Mouse (Mus musculus) adrenal gland, adult 18-20 months (tissue): ENCODE measurements at regions not wholly inside any gene's neighbourhood (a gene's known extent, or its start where the extent isn't known, plus 50 kb on each side); places are given as distances from the start of the nearest gene placed in this dataset.

ENCODE experiments used
- DNase-seq, 2 experiments: peaks; one replicate each; pipeline ENCODE4 v3.0.0; 2021 to 2022; ENCODE audit warnings: low spot score in 2 of 2

GRCm38 (mm10) chr6:95179993-95180392, 63.0 kb downstream of the Kbtbd8 start:
- no peak for DNase-seq

DNA sequence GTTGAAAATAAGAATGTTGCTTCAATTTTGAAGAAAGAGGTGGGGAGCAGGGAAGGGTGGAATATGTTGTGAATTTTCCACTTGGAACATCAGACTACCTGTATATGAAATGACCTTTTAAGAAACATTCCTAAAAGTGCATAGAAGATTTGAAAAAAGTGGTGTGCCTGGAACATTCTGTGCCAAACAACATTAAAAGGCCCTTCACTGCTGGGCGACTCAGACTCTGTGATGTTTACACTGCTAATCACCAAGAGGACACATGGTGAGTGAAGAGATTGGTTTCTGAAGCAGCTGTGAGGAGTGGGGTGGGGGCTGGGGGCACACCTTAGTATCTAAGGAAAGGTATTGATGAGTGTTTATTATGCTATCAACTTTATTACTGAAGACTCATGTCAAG, 65.2 kb downstream of the Kbtbd8 start:
- no peak for DNase-seq

DNA sequence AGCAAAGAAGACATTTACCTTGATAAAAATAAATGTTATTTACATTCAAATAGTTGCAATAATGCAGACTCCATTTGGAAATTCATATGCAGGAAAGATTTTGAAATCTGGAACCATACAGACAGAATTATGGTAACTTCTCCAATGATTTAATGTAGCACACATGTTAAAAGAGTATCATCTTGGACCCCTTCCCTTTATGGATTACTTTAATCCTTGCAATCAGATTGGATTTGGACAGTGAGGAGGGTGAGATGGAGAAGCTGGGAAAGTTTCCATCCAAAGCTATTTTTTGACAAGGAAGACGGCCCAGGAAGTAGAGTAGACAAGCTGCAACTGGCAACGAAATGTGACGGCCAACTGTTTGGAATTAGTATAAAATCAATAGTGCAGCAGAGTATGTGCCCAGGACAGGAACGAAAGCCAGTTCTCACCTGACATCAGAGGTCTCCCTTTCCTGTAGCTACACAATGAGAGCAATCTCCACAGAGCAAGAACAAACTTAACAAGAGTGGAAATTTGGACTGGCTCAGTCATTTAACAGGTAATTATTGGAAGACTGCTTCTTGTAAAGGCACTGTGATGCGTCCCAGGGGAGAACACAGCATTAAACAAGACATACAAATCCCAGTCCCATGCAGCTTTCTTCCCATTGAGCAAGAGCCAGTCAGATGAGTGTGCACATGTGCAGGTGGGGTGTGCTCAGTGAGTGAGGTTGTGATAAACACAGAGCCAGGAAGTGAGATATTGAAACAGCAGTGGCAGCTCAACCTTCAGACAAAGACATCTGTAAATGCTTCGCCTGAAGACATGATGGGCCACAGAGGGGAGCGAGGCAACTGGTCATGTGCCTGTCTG, 68.3 kb downstream of the Kbtbd8 start:
- no peak for DNase-seq

GRCm38 (mm10) chr6:95196631-95197030, 79.6 kb downstream of the Kbtbd8 start:
- DNase-seq = no peak

GRCm38 (mm10) chr6:95198611-95199010, 81.6 kb downstream of the Kbtbd8 start:
- no peak for DNase-seq

DNA sequence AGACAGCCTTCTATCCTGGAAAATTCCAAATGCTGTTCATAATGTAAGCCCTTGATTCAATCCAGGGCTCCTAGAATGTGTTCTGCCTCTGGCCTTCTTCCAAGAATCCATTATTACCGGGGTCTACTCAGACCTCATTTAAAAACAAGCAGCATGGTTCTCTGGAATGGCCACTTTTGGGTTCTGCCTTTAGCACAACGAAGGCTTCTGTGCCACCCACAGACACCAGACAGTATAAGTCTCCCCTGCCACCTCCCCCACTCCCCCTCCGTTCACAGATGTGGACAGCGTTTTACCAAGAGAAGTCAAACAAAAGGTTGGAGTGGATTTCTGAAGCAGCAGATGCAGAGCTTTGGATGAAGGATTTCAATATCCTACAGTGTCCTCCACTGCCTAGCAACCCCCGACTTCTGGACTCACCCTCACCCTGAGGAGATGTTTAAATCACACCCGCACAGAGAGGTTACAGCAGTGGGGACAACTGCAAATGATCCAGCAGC, 85.3 kb downstream of the Kbtbd8 start:
- no peak for DNase-seq

DNA sequence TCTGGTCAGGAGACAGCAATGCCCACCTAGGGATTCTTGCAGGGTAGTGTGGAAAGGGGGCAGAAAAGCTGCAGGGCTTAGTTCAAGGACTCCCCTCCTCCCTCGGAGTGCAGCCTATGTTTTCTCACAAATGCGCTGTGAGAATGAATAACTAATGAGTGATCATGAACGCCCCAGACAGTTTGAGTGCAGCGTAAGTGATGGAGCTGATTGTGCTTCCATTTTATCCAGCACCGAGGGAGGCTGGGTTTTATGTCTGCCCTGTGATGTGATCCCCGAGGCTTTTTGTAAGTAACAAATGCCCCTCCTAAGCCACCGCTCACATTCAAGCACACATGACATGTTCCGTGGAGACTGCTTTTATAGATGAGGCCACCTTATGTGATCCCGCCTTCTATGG, 85.9 kb downstream of the Kbtbd8 start:
- DNase-seq = no peak

- no peak for DNase-seq
Measured at GRCm38 (mm10) chr6:95204231-95204630, 87.2 kb downstream of the Kbtbd8 start.

DNA sequence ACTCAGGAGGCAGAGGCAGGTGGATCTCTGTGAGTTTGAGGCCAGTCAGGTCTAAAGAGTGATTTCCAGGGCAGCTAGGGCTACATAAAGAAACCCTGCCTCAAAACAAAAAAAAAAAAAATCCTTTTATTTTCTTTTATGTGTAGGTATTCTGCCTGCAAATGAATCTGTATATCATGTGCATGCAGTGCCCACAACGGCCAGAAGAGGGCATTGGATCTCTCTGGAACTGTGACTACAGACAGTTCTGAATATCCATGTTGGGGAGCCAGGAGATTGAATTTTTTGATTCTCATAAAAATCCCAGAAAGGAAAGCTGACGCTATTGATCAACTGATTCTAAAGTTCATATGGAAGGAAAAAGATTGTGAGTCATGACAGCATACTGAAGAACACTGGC, 90.0 kb downstream of the Kbtbd8 start:
- peak; percentile 20 to 43 for DNase-seq

GRCm38 (mm10) chr6:95217431-95217830, 100.4 kb downstream of the Kbtbd8 start:
- DNase-seq = no peak

DNA sequence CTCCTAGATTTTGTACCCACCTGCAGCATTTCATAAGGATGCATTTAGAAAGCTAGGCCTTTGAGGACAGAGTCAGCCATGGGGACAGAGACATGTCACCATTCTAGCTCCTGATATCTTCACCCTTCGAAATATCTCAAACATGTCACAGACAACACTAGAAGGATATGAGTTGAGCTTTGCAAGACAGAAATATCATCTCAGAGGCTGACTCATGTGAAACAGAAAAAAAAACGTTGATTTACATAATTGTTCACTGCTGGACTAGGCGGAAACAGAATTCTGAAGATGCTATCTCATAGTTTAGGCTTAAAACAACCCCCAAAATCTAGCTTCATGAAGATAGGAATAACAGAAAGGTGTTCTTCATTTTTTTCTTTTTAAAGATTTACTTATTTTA, 101.8 kb downstream of the Kbtbd8 start:
- no peak for DNase-seq

- peak; percentile 75 to 85 for DNase-seq
Measured at GRCm38 (mm10) chr6:95223537-95223936, 98.4 kb upstream of the Gm10234 start.

- DNase-seq = no peak
Measured at GRCm38 (mm10) chr6:95229885-95230284, 92.0 kb upstream of the Gm10234 start.

DNA sequence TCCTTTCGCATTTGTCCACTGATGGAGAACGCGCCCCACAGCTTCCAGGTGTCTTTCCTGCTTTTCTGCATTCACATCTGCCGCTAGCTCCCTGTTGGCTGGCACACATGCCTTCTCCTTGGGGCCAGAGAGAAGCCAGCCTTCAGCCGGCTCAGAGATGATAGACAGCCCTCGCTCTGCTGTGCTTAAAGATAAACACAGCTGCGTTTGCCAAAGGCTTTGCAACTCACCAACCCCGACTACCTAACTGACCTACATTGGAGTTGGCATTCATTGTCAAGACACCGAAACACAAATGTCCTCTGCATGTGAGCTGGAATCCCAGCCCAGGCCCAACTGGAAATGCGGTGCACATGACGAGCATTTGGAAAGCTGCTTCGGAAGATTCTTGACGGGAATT, 87.2 kb upstream of the Gm10234 start:
- no peak for DNase-seq

DNA sequence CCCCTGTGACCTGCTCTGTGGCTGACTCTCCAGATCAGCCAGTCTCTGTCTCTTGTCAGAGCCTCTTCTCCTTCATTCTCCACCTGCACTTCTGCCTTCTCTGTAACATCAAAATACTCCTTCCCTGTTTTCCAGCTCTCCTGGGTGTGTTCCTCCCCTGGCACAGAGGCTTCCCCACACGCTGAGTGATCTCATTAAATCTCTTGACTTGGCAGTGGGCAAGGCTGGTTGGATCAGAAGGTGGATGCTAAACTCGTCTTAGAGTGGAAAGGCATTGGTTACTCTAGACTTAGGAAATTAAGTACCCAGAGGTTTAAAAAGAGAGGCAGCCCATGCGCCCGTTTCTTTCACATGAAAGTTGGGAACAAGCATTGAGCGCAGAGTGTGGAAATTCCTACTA, 78.3 kb upstream of the Gm10234 start:
- no peak for DNase-seq

DNA sequence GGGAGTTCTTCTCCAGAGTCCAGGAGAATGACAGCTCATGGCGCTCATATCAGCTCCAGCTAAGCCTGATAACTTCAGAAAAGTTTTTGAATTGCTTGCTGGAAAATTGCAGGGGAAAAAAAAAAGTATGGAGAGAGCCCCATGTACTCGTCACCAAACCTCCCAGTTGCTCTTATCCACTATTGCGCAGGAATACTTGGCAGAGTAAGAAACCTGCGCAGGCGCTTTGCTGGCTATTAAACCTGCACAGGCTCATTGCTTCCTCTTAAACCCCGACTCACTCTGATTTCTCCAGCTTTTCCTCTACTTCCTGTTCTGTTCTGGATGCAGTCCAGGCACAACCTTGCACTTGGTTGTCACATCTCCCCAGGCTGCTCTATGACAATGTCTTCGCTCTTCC, 77.0 kb upstream of the Gm10234 start:
- DNase-seq = no peak

GRCm38 (mm10) chr6:95256303-95256702, 65.6 kb upstream of the Gm10234 start:
- no peak for DNase-seq

GRCm38 (mm10) chr6:95261001-95261400, 60.9 kb upstream of the Gm10234 start:
- DNase-seq = no peak

DNA sequence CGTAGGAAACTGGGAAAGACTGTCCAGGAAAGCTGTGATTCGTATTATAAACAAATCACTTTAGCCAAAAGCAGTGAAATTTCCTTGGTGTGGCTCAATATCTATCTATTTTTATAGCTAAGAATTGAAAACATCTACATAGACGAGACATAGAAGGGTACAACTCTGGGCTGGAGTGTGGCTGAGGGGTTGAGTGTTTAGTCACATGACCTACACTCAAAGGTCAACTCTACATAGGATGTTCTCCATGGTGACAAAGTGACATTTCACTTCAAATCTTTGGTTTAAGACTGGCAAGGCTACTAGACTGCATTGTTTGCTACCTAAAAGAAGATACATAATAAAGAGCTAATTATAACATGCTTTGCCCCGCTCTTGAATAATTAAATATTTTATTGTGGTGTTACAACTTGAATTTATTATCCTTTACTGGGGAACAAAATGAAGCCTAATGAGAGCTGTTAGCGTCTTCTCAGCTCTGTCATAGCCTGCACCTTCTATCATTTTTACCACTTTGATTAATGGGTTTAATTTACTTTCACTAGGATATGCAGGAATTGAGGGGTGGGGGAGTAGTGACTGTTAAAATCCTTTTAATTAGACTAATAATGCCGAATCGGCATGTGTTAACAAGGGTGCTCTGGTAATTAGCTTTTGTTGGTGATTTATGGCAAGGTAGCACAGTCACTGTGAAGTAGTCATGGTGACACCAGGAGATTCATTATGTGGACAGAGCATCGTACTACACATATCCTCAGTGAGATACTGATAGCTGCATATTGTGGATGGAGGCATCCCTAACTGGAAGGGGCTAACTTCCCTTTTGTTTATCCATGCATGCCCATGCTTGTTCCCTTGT, 57.7 kb upstream of the Gm10234 start:
- DNase-seq = no peak

- DNase-seq = peak; percentile 25 to 31
Measured at GRCm38 (mm10) chr6:95269524-95269923, 52.4 kb upstream of the Gm10234 start.
